Mouse (Mus musculus): Measurements from ENCODE around the gene Phkg1. TPM values are rescaled to one million over a fixed set of nuclear protein-coding genes. Genes with fewer than 3 reads are reported as not detected.

Phkg1 gene
- polyA plus RNA-seq, 1 experiment from 2014 or later: 0.08 TPM

DNA sequence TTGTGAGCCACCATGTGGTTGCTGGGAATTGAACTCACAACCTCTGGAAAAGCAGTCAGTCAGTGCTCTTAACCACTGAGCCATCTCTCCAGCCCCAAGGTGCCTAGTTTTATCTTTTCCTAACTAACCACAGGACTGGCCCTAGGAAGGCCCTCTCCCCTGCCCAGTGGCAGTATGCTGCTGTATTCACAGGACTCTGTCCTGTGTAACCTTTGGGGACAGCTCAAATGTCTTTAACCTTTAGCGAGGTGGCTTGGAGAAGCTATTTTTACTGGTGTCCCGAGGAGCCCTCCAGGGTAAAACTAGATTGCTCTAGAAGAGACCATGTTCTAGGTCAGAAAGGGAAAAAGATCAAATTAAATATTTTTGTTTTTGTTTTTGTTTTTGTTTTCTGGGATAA lies 27.1 kb downstream of the Phkg1 start:
- H3K4me1 ChIP-seq (ENCODE audit: insufficient read depth, low read depth, low read length): no peaks in the 10 kb centered on the region
- no peak overlapping the region for H3K27ac ChIP-seq (ENCODE audit: low read length)
- ATAC-seq (no peak), DNase-seq (ENCODE audit: low spot score) (no peak)
- H3K4me2 ChIP-seq (replicated peaks; ENCODE audit: low read depth, low read length): no peak overlapping the region
- TF ChIP-seq CTCF (IDR thresholded peaks at IDR 0.05) (no peak), EP300 (IDR thresholded peaks at IDR 0.05) (no peak)
- no peak overlapping the region for H3K9ac ChIP-seq (replicated peaks; ENCODE audit: low read depth)
- H3K27me3 ChIP-seq (replicated peaks; ENCODE audit: insufficient read depth, low read length): no peaks in the 10 kb centered on the region
- H3K9me3 ChIP-seq (ENCODE audit: low read length): no peaks in the 10 kb centered on the region
- no peaks in the 10 kb centered on the region for H3K36me3 ChIP-seq (ENCODE audit: insufficient read depth, low read length)
- no peak overlapping the region for H3K4me3 ChIP-seq (ENCODE audit: low read depth, low read length)
- 79% methylated on average over 2 of the region's 2 CpGs for WGBS

DNA sequence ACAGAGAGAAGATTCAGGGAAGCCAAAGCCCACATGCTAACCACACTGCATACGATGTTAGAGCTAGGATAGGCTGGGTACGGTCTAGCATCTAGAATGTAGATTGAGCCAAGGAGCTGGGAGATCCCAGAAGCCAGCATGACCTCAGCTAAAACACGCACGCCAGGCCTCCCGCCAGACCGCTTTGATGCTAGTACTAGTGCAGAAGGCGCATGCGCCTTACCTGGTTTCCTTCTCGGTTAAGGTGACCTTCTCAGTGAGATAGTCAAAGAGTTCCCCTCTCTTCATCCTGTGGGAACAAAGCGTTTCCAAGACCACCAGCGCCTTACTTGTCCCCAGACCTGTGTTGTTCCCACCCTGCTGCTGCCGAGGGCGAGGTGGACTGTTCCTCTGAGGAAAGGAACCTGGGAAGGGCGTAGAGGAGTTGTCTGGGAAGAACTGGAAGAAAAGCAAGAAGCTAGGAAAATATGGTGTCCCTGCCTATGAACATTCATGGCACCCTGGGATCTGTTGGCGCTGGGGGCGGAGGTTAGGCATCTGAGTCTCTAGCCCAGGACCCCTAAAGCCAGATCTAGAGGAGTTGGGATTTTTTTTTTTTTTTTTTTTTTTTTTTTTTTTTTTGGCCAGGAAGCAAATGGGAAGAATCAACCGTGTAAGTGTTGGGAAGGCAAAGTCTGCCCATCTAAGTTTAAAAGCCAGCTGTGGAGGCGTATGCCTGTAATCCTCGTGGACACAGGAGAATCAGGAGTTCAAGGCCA lies 28.9 kb downstream of the Phkg1 start:
- Histone ChIP-seq H3K9ac (replicated peaks; ENCODE audit: low read depth) (no peak overlapping the region), H3K4me1 (ENCODE audit: insufficient read depth, low read depth, low read length) (no peaks in the 10 kb centered on the region), H3K36me3 (ENCODE audit: insufficient read depth, low read length) (no peaks in the 10 kb centered on the region), H3K27ac (ENCODE audit: low read length) (no peak overlapping the region), H3K4me2 (replicated peaks; ENCODE audit: low read depth, low read length) (no peak overlapping the region), H3K4me3 (ENCODE audit: low read depth, low read length) (no peak overlapping the region), H3K27me3 (replicated peaks; ENCODE audit: insufficient read depth, low read length) (no peaks in the 10 kb centered on the region), H3K9me3 (ENCODE audit: low read length) (no peaks in the 10 kb centered on the region)
- WGBS: 87% methylated on average over 19 of the region's 19 CpGs
- no peak for TF ChIP-seq EP300 (IDR thresholded peaks at IDR 0.05)
- no peak for TF ChIP-seq CTCF (IDR thresholded peaks at IDR 0.05)
- no peak for ATAC-seq
- DNase-seq (ENCODE audit: low spot score): no peak

- Histone ChIP-seq H3K36me3 (ENCODE audit: insufficient read depth, low read length) (no peaks in the 10 kb centered on the region; the same call in 1 of the 2 replicates), H3K4me3 (ENCODE audit: low read depth, low read length) (no peak overlapping the region), H3K27me3 (replicated peaks; ENCODE audit: insufficient read depth, low read length) (no peaks in the 10 kb centered on the region), H3K9me3 (ENCODE audit: low read length) (no peaks in the 10 kb centered on the region), H3K4me1 (ENCODE audit: insufficient read depth, low read depth, low read length) (no peaks in the 10 kb centered on the region), H3K9ac (replicated peaks; ENCODE audit: low read depth) (no peak overlapping the region), H3K4me2 (replicated peaks; ENCODE audit: low read depth, low read length) (no peak overlapping the region), H3K27ac (ENCODE audit: low read length) (no peak overlapping the region)
- no peak for ATAC-seq
- no peak for TF ChIP-seq EP300 (IDR thresholded peaks at IDR 0.05)
- no peak for TF ChIP-seq CTCF (IDR thresholded peaks at IDR 0.05)
- 78% methylated on average over 12 of the region's 12 CpGs for WGBS
- no peak for DNase-seq (ENCODE audit: low spot score)
Observed at GRCm38 (mm10) chr5:129865841-129866240, 32.5 kb downstream of the Phkg1 start.

GRCm38 (mm10) chr5:129864467-129864866 lies 33.9 kb downstream of the Phkg1 start:
- WGBS: 10% methylated on average over 18 of the region's 18 CpGs
- ATAC-seq (no peak), DNase-seq (ENCODE audit: low spot score) (peak; percentile 34)
- Histone ChIP-seq H3K4me1 (ENCODE audit: insufficient read depth, low read depth, low read length) (no peaks in the 10 kb centered on the region), H3K9me3 (ENCODE audit: low read length) (no peaks in the 10 kb centered on the region), H3K27me3 (replicated peaks; ENCODE audit: insufficient read depth, low read length) (no peaks in the 10 kb centered on the region), H3K36me3 (ENCODE audit: insufficient read depth, low read length) (no peaks in the 10 kb centered on the region; the same call in 1 of the 2 replicates), H3K4me2 (replicated peaks; ENCODE audit: low read depth, low read length) (no peak overlapping the region), H3K9ac (replicated peaks; ENCODE audit: low read depth) (no peak overlapping the region), H3K27ac (ENCODE audit: low read length) (no peak overlapping the region), H3K4me3 (ENCODE audit: low read depth, low read length) (no peak overlapping the region)
- TF ChIP-seq CTCF (IDR thresholded peaks at IDR 0.05): peak; percentile 59
- no peak for TF ChIP-seq EP300 (IDR thresholded peaks at IDR 0.05)

GRCm38 (mm10) chr5:129862325-129862724 lies 36.0 kb downstream of the Phkg1 start:
- TF ChIP-seq CTCF (IDR thresholded peaks at IDR 0.05): no peak
- no peak for TF ChIP-seq EP300 (IDR thresholded peaks at IDR 0.05)
- Histone ChIP-seq H3K36me3 (ENCODE audit: insufficient read depth, low read length) (no peaks in the 10 kb centered on the region; the same call in 1 of the 2 replicates), H3K9me3 (ENCODE audit: low read length) (no peaks in the 10 kb centered on the region), H3K4me2 (replicated peaks; ENCODE audit: low read depth, low read length) (no peak overlapping the region), H3K4me1 (ENCODE audit: insufficient read depth, low read depth, low read length) (no peaks in the 10 kb centered on the region), H3K4me3 (ENCODE audit: low read depth, low read length) (no peak overlapping the region), H3K27ac (ENCODE audit: low read length) (no peak overlapping the region), H3K27me3 (replicated peaks; ENCODE audit: insufficient read depth, low read length) (no peaks in the 10 kb centered on the region), H3K9ac (replicated peaks; ENCODE audit: low read depth) (no peak overlapping the region)
- WGBS: 94% methylated on average over 6 of the region's 6 CpGs
- no peak for DNase-seq (ENCODE audit: low spot score)
- ATAC-seq: no peak

- no peak for ATAC-seq
- H3K4me3 ChIP-seq (ENCODE audit: low read depth, low read length): no peak overlapping the region
- no peaks in the 10 kb centered on the region for H3K9me3 ChIP-seq (ENCODE audit: low read length)
- H3K36me3 ChIP-seq (ENCODE audit: insufficient read depth, low read length): no peaks in the 10 kb centered on the region
- H3K27me3 ChIP-seq (replicated peaks; ENCODE audit: insufficient read depth, low read length): no peaks in the 10 kb centered on the region
- 84% methylated on average over 5 of the region's 5 CpGs for WGBS
- H3K4me2 ChIP-seq (replicated peaks; ENCODE audit: low read depth, low read length): no peak overlapping the region
- H3K27ac ChIP-seq (ENCODE audit: low read length): no peak overlapping the region
- TF ChIP-seq CTCF (IDR thresholded peaks at IDR 0.05) (no peak; the same call in 1 of the 2 replicates), EP300 (IDR thresholded peaks at IDR 0.05) (no peak)
- no peak overlapping the region for H3K9ac ChIP-seq (replicated peaks; ENCODE audit: low read depth)
- H3K4me1 ChIP-seq (ENCODE audit: insufficient read depth, low read depth, low read length): no peaks in the 10 kb centered on the region
- DNase-seq (ENCODE audit: low spot score): no peak
Observed at GRCm38 (mm10) chr5:129856414-129856813, 41.9 kb downstream of the Phkg1 start.
